Mouse (Mus musculus): ENCODE measurements at regions not wholly inside any gene's neighbourhood (a gene's known extent, or its start where the extent isn't known, plus 50 kb on each side); places are given as distances from the start of the nearest gene placed in this dataset.

- DNase-seq (ENCODE audit: extremely low spot score in 1 of 2, low spot score in 1 of 2), result no peak
Observed at GRCm38 (mm10) chr13:60012046-60012813, 164.9 kb downstream of the Gas1 start.

GRCm38 (mm10) chr13:60011092-60011491 is 166.1 kb downstream of the Gas1 start:
- no peak for DNase-seq (ENCODE audit: extremely low spot score in 1 of 2, low spot score in 1 of 2)

GRCm38 (mm10) chr13:60007593-60007992 is 169.6 kb downstream of the Gas1 start:
- no peak for DNase-seq (ENCODE audit: extremely low spot score in 1 of 2, low spot score in 1 of 2)

GRCm38 (mm10) chr13:60007031-60007430 is 170.1 kb downstream of the Gas1 start:
- no peak for DNase-seq (ENCODE audit: extremely low spot score in 1 of 2, low spot score in 1 of 2)

- DNase-seq (ENCODE audit: extremely low spot score in 1 of 2, low spot score in 1 of 2), result no peak
Observed at GRCm38 (mm10) chr13:60004611-60005010, 172.6 kb downstream of the Gas1 start.

- DNase-seq (ENCODE audit: extremely low spot score in 1 of 2, low spot score in 1 of 2), result no peak
Observed at GRCm38 (mm10) chr13:60002098-60002497, 175.1 kb downstream of the Gas1 start.

GRCm38 (mm10) chr13:60001637-60002036 is 175.5 kb downstream of the Gas1 start:
- no peak for DNase-seq (ENCODE audit: extremely low spot score in 1 of 2, low spot score in 1 of 2)

- no peak for DNase-seq (ENCODE audit: extremely low spot score in 1 of 2, low spot score in 1 of 2)
Observed at GRCm38 (mm10) chr13:60000618-60001347, 176.4 kb downstream of the Gas1 start.

- DNase-seq (ENCODE audit: extremely low spot score in 1 of 2, low spot score in 1 of 2), result no peak
Observed at GRCm38 (mm10) chr13:59997431-59997830, 174.5 kb upstream of the Tut7 start.

GRCm38 (mm10) chr13:59996146-59996814 is 173.3 kb upstream of the Tut7 start:
- DNase-seq (ENCODE audit: extremely low spot score in 1 of 2, low spot score in 1 of 2), result no peak

- DNase-seq (ENCODE audit: extremely low spot score in 1 of 2, low spot score in 1 of 2), result no peak
Observed at GRCm38 (mm10) chr13:59992780-59993501, 170.0 kb upstream of the Tut7 start.

- no peak for DNase-seq (ENCODE audit: extremely low spot score in 1 of 2, low spot score in 1 of 2)
Observed at GRCm38 (mm10) chr13:59992346-59992745, 169.4 kb upstream of the Tut7 start.

- no peak for DNase-seq (ENCODE audit: extremely low spot score in 1 of 2, low spot score in 1 of 2)
Observed at GRCm38 (mm10) chr13:59990402-59991280, 167.7 kb upstream of the Tut7 start.

GRCm38 (mm10) chr13:59988393-59988965 is 165.5 kb upstream of the Tut7 start:
- no peak for DNase-seq (ENCODE audit: extremely low spot score in 1 of 2, low spot score in 1 of 2)

GRCm38 (mm10) chr13:59976425-59976824 is 153.5 kb upstream of the Tut7 start:
- no peak for DNase-seq (ENCODE audit: extremely low spot score in 1 of 2, low spot score in 1 of 2)

- no peak for DNase-seq (ENCODE audit: extremely low spot score in 1 of 2, low spot score in 1 of 2)
Observed at GRCm38 (mm10) chr13:59972093-59972427, 149.1 kb upstream of the Tut7 start.

GRCm38 (mm10) chr13:59971231-59972092 is 148.5 kb upstream of the Tut7 start:
- no peak for DNase-seq (ENCODE audit: extremely low spot score in 1 of 2, low spot score in 1 of 2)

GRCm38 (mm10) chr13:59970430-59970829 is 147.5 kb upstream of the Tut7 start:
- DNase-seq (ENCODE audit: extremely low spot score in 1 of 2, low spot score in 1 of 2), result no peak

- DNase-seq (ENCODE audit: extremely low spot score in 1 of 2, low spot score in 1 of 2), result no peak
Observed at GRCm38 (mm10) chr13:59969484-59969883, 146.5 kb upstream of the Tut7 start.
